Mouse (Mus musculus): ENCODE results near the gene Glud1.
"Not testable (repeated sequence)": the region's sequence is repeated elsewhere in the genome, so short reads cannot be mapped to it uniquely, and the experiment has no call there.

The Glud1 gene

GRCm38 (mm10) chr14:34312339-34313048 is 2.0 kb downstream of the Glud1 start:
- no peak for DNase-seq

DNA sequence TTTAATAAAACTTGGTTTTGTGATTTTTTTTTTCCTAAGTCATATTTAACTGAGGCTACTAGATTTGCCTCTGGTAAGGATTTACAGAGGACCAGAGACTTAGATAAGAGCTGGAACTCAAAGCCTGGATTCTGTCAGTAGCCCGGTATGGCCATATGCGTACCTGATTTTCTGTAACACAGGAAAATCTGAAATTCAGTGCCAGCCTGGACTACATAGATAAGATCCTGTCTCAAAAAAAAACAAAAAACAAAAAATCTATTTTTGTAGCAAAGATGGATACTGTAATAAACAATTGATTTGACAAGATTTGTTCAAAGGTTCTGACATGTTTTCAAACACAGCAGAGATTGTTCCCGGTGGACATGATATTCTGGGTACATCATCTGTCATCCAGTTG is 3.1 kb downstream of the Glud1 start:
- DNase-seq, result no peak

DNA sequence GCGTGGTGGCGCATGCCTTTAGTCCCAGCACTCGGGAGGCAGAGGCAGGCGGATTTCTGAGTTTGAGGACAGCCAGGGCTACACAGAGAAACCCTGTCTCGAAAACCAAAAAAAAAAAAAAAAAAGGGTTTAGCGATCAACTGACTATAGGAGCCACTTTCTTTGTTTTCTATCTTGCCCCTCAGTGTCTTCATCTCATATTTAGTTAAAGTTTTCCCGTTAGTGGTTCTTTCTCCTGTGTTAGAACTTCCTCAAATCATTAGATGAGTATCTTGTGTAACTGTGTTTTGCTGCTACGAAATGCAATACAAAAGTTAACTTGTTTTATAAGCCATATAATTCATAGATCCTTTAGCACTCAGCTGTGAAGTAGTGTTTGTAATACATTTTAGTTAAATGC is 3.9 kb downstream of the Glud1 start:
- DNase-seq, result not testable (repeated sequence)

- no peak for DNase-seq
Measured at GRCm38 (mm10) chr14:34314796-34315195, 4.3 kb downstream of the Glud1 start.

DNA sequence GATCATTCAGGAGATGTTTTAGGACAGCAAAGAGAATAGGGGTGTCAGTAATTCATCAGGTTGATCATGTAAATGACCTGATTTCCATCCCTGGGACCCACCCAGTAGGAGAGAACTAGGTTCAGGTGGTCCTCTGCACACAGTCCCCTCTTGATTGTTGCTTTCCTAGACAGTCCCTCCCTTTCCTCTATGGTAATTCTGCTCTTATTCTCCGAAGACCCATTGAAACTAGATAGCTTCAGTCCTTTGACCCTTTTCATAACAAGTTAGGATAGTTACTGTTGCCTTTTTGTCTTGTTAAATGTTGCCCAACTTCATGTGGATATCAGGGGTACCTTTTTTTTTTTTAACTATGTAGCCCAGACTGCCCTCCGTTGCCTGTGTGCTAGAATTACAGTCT is 5.8 kb downstream of the Glud1 start:
- no peak for DNase-seq

DNA sequence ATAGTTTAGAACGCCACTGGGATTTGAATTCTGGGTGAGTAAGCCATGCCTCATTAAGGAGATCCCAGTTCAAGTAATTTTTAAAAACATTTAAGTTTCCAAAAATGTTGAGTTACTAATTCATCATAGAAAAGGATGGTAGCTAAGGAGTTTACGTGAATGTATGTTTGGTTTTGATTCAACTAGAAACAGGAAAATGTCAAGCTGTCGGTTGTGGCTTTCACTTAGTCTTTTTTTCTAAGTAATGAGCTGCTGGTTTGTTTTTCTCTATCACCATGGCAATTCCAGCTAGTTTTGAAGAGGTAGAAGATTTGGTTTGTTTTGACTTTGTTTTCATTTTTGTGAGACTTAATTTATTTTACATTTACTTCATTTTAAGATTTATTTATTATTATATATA is 6.9 kb downstream of the Glud1 start:
- DNase-seq, result no peak

- DNase-seq, result no peak
Measured at GRCm38 (mm10) chr14:34318113-34318512, 7.6 kb downstream of the Glud1 start.

DNA sequence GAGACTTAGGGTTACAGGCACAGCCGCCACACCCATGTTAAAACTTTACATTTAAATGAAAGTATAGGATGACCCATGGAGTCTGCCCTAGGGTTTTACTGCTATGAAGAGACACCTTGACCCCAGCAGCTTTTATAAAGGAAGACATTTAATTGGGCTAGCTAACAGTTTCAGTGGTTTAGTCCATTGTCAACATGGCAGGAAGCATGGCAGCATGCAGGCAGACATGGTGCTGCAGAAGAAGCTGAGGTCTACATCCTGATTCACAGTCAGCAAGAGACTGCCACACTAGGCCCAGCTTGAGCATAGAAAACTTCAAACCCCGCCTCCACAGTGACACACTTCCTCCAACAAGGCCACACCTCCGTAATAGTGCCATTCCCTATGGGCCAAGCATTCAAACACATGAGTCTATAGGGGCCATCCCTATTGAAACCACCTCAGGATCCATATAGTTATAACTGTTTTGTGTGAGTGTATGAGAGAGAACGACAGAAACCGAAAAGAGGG is 13.1 kb downstream of the Glud1 start:
- no peak for DNase-seq

GRCm38 (mm10) chr14:34326606-34327005 is 16.1 kb downstream of the Glud1 start:
- no peak for DNase-seq

DNA sequence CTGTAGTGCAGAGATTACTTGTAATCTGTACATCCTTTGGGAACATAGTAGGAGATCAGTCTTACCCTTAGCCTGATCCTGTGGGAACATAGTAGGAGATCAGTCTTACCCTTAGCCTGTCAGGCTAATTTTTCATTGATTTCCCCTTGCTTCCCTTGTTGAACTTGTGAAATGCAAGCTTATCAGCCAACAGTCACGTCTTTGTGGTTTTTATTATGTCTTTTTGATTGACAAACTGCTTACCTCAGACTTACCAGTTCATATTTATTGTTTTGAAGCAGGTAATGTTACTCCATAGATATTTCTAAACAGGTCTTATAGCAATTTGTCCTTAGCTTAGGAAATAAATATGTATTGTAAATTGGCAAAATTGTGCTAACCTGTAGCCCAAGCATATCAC is 17.1 kb downstream of the Glud1 start:
- DNase-seq, result no peak

GRCm38 (mm10) chr14:34330657-34331158 is 20.2 kb downstream of the Glud1 start:
- DNase-seq, result no peak

GRCm38 (mm10) chr14:34331886-34332285 is 21.4 kb downstream of the Glud1 start:
- no peak for DNase-seq

GRCm38 (mm10) chr14:34332476-34332875 is 21.9 kb downstream of the Glud1 start:
- DNase-seq, result no peak

- DNase-seq, result no peak
Measured at GRCm38 (mm10) chr14:34339446-34339845, 28.9 kb downstream of the Glud1 start.

GRCm38 (mm10) chr14:34341993-34342392 is 31.5 kb downstream of the Glud1 start:
- no peak for DNase-seq

DNA sequence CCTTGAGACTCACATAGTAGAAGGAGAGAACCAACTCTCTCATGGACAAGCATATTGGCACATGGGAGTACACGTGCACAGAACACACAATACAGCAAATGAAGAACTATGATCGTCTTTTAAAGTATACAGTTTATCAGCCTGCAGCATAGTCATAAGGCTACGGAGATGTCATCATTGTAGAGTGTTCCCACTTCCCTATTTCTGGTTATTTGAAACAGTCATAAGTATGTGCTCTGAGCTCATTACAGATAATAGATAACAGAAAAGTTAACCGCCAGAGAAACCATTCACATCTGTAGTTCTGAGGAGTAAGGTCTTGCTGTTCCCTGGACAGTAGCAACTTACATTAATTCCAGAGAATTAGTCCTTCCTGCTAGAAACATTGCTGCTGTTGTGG is 32.6 kb downstream of the Glud1 start:
- DNase-seq, result no peak

- DNase-seq, result no peak
Measured at GRCm38 (mm10) chr14:34344361-34344760, 33.8 kb downstream of the Glud1 start.

GRCm38 (mm10) chr14:34345771-34346566 is 35.4 kb downstream of the Glud1 start:
- no peak for DNase-seq

DNA sequence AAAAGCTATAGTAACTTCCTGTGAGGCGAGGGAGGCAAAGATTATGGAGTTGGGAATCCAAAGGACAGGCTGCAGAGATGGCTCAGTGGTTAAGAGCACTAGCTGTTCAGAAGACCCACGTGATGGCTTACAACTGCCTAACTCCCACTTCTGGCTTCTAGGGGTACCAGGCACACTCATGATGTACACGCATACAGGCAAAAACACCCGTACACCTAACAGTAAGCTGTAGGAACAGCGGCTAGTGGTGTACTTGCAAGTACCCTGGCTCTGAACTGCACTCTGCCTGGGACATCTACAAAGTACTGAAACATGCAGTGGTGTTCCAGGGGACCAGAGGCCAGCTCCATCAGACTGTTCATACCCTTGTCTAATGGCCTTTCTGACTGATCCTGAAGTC is 36.6 kb downstream of the Glud1 start:
- no peak for DNase-seq

- DNase-seq, result no peak
Measured at GRCm38 (mm10) chr14:34348301-34348700, 37.8 kb downstream of the Glud1 start.

DNA sequence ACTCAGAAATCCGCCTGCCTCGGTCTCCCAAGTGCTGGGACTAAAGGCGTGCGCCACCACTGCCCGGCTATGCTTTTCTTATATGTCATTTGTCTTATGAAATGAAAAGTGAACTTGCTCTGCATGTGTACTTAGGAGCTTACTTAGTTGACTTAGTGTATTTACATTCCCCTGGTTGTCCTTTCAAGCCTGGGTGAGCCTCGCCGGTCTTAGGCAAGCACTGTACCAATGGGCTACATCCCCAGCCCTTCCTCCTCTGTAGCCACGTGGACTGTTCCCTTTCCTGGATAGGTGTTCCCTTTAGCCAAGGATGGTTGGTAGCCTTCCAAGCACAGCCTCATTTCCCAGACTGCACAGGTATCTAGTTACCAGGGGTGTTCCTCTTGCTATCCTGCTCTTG is 38.5 kb downstream of the Glud1 start:
- no peak for DNase-seq

GRCm38 (mm10) chr14:34351660-34352059 is 41.1 kb downstream of the Glud1 start:
- no peak for DNase-seq

DNA sequence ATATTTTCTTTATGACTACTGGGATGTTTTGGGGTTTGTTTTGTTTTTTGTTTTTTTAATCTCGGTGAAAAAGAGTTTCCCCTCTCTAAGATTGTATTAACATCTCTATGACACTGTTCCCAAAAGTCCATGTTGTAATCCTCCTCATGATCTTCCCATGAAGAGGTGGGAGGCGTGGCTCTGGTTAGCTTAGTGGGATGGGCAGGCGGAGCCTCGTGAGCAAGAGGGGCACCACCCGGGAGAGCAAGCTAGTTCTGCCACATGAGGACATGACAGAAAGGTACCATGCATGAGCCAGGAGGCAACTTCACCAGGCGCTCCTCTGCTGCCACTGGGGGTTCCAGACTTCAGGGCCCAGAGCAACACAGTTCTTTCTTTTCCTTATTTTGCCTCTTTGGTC is 42.0 kb downstream of the Glud1 start:
- DNase-seq, result no peak

GRCm38 (mm10) chr14:34353326-34353725 is 42.8 kb downstream of the Glud1 start:
- no peak for DNase-seq
